Mouse (Mus musculus): ENCODE measurements around the gene 6330409D20Rik.

6330409D20Rik gene

DNA sequence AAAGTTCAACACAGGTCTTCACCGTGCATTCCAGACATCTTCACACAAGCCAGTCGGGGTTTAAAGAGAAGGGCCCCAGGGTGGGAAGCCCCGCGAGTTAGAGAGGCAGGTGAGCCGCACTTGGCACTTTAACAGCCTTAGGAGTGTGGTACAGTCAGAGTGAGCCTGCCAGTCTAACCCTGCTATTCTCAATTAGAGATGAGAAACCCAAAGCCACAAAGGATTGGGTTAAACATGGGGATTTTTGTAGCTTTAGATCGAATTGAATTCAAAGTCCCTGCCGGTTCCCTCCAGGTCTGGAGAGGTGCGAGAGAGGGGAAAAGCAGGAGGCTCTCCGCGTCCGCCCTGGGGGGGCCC is at the start of gene 6330409D20Rik:
Gene 6330409D20Rik (minus strand): TSS at position 101 of the 357 bp plus-strand sequence.
- no peak for DNase-seq (ENCODE audit: low spot score in 2 of 2)

DNA sequence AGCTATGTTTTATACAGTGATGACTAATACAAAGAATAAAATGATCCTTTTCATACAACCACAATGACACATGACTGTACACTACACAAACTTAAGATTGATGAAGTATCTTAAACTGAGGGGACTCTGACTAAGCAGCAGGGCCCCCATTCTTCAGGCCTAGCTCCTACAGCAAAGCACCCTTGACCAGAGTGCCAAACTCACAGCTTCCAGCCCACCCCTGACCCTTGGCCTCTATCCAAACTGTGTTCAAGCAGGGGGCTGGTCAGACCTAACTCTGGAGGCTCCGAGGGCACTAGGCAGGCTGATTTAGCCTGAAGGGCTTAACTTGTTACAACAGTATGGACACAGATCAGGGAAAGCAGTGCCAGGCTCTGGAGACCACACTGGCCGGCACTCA is 47.8 kb upstream of the 6330409D20Rik start:
- no peak for DNase-seq (ENCODE audit: low spot score in 2 of 2)

DNA sequence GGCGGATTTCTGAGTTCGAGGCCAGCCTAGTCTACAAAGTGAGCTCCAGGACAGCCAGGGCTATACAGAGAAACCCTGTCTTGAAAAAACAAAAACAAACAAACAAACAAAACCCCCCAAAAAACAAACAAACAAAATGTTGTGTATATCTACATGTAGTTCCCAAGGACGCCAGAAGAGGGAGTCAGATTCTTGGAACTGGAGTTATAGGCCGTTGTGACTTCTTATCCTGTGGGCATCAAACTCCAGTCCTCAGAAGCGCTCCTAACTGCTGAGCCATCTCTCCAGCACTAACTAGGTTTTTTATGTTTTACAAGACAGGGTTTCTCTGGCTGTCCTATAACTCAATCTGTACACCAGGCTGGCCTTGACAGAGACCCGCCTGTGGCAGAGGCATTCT is 46.4 kb upstream of the 6330409D20Rik start:
- no peak for DNase-seq (ENCODE audit: low spot score in 2 of 2)

DNA sequence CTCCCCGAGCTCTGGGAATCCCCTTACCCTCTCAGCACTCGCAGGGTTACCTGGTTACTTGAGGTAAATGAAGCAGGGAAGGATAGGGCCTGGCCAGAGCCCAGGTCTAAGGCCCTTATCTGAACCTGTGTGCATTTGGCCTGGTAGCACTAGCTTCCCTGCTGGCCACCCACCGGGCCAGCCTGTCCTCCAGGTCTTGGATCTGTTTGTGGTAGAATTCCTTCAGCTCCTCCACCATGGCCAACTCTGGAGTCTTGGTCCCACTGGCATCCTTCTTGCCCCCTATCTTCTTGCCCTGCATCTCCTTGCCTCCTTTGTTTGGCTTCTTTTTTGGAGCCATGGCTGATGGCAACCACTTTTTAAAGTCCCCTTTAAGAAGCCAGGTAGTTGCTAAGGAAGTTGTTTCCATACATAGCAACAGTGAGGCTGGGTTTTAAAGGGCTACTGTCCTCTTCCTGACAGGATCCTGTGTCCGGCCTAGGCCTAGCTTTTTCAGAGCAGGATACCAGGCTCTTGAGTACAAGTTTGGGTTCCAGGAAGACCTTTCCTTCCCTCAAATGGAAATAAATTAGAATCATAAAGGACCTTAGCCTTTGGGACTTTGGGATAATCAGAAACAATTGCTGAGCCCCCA is 43.3 kb upstream of the 6330409D20Rik start, which contains the start of gene Cfap157:
Gene Cfap157 (minus strand): TSS at position 381 of the 634 bp plus-strand sequence.
- DNase-seq (ENCODE audit: low spot score in 2 of 2), result no peak

DNA sequence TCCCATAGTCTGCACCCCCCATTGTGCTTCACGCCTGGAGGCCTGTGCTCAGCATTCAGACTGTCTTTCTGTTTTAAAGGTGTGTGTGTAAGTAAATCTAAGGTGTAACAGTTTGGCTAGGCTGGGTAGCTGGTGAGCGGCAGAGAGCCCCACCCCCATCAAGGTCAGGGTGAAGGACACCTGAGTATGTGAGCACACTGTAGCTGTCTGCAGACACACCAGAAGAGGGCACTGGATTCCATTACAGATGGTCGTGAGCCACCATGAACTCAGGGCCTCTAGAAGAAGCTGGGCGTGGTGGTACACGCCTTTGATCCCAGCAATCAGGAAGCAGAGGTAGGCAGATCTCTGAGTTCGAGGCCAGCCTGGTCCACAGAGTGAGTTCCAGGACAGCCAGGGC is 40.9 kb upstream of the 6330409D20Rik start:
- DNase-seq (ENCODE audit: low spot score in 2 of 2), result no peak

DNA sequence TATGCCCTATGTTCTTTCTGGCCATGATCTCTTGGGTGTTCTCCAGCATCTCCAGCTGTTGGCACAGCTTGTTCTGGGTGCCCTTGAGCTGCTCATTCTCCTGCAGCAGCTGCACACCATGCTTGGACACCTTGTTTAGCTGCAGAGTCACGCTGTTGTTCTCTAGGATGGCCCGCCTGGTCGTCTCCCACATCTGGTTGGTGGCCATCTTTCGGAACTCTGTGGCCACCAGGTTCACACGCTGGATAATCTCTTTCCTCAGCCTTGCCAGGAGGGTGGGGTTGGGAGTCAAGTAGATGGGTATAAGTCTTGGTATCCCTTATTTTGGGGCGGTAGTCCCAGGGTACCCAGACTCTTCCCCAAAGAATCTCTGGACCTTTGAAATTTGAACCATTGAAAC is 38.9 kb upstream of the 6330409D20Rik start:
- DNase-seq (ENCODE audit: low spot score in 2 of 2), result no peak

DNA sequence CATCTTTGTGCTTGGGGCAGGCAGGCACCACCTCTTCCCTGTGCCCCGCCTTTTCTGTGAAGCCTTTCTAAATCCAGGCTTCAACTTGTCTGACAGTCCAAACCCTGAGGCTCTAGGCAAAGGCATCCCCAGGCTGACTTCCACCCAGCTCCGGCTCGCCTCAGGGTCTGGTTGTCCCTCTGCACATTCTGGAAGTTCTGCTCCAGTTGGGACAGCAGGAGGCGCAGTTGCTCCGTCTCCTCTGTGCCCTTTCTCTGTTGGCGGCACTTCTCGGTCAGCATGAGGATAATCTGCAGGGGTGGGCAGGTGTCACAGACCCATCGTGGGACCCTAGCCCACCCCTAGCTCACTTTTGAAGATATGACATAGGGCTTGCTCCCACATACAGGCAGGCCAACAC is 38.3 kb upstream of the 6330409D20Rik start:
- DNase-seq (ENCODE audit: low spot score in 2 of 2), result peak in 1 of 2 experiments; percentile 43

DNA sequence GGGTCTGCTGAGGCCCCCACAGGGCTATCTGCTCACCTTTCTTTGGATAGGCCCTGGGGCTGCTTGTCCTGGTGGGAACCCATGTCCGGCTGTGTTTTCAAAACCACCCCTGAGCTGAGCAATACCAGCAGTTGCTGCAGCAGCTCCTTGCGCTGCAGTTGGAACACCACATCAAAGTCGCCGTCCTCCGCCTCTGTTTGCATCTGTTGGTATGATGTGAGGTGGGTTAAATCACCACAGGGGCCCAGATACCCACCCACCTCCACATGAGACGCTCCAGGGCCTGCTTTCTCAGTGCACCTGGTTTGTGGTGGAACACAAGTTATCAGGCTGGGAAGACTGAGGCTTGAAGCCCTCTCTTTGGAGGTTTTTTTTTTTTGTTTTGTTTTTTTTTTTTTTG is 37.3 kb upstream of the 6330409D20Rik start:
- DNase-seq (ENCODE audit: low spot score in 2 of 2), result no peak

DNA sequence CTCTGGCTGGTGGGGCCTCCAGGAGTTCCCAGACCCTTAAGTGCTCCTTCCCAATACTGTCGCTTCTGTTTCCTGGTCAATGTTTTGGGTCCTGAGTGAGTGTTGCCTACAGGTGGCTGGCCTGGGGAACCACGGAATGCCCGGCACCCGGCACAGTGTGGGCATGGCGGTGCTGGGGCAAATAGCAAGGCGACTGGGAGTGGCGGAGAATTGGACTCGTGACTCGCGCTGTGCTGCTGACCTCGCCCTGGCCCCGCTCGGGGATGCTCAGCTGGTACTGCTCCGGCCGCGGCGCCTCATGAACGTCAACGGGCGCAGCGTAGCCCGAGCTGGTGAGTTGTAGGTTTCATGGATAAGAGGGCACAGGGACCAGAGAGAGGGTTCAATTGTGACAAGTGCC is 35.4 kb upstream of the 6330409D20Rik start:
- DNase-seq (ENCODE audit: low spot score in 2 of 2), result no peak

DNA sequence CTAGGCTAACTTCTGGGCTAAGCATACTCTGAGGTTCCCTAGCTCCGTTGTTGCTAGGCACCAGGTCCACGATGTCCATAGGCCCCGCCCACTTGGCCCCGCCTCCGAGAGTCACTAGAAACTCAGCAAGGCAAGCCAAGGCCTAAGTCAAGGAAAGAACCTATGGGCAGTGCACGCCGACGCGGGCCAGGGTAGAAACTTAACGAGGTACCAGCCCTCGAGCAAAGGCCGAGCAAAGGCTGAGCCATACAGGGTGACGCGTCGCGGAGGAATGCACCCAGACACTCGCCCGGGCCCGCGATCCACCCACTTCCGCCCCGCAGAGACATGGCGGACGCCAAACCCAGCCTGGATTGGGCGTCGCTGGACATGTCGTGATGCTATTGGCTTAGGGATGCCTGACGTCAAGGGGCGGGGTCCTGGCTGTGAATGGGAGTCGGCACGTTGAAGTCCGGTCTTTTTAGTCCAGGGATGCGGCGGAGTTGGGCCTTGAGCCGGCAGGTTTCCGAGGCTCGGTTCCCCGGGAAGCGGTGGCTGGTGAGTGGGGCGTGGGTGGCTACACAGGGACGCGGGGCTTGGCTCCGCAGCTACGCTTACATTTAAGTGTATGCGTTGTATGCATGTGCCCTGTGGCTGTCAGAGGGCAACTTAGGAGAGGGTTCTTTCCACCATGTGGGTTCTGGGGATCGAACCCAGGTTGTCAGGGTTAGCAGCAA is 34.7 kb upstream of the 6330409D20Rik start, which contains the start of the genes Ttc16 and Ptrh1:
Gene Ttc16 (minus strand): TSS at position 275 of the 716 bp plus-strand sequence.
Gene Ptrh1 (plus strand): TSS at position 428 of the 716 bp plus-strand sequence.
- peak; percentile 93 to 95 for DNase-seq (ENCODE audit: low spot score in 2 of 2)

DNA sequence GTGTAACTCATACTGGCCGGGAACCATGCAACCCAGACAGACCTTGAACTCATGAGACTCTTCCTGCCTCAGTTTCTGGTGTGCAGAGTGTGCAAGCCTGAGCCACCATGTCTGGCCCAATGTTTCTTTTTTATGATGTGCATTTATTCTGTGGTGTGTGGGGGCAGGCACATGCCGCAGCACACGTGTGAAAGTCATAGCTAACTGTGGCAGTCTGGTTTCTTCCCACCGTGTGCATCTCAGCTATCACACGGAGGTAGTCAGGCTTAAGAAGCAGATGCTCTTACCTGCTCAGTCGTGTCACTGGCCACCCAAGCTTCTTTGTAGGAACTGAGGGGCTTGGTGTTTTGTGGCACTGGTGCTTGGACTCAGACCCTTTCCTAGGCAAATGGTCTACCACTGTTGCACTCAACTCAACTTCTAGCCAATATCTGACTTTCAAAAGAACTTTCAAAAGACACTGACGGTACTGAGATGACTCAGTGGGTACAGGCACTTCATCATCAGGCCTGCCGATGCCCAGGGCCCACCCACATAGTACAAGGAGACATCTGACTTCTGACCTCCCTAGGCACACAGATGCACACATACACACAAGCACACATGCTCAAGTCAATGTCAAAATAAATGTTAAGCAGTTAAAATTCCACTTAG is 31.9 kb upstream of the 6330409D20Rik start:
- no peak for DNase-seq (ENCODE audit: low spot score in 2 of 2)

DNA sequence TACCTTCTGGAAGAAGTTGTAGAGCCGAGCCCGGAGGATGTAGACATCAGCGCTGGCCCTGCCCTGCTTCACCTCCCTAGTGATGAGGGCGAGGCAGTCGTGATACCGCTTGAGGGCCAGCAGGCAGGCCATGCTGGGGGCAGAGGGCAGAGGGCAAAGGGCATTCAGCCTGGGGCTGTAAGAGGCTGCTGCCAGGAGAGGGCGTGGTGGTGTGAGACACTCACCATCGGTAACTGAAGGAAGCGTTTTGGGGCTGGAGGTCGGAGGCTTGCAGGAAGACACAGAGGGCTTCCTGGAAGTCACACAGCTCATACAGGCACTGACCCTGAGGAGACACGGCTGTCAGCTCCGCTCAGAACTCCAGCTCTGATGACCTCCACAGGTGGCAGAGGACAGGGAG is 31.1 kb upstream of the 6330409D20Rik start:
- DNase-seq (ENCODE audit: low spot score in 2 of 2), result no peak

DNA sequence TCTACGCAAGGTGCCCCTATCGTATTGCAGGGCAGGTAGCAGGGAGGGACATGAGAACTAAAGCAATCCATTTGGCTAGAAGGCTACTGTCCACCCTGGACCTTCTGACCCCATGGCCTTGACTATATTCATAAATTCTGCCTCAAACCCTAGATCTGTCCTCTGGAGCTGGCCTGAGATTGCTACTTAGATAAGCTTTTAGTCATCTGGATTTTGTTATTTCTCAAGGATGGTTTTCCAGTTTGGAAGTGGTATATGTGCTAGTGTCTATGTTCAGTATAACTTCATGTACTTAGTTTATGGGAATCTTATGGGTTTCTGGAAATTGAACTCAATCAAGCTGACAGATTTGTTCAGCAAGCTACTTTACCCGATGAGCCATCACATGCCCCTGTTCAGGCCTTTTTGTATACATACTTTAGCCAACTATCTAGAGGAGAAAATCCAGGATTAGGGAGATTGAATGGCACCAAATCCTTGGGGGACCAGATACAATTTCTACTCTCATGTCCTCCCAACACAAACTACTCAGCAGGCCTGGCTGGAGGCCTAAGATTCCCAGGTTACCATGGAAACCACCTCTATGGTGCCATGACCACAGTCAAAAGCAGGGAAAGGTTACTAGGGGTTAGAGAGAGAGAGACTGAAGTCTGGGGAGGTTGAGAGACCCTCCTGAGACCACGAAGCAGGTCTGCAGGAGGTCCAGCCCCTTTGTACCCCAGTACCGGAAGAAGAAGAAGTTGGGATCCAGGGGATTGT is 28.7 kb upstream of the 6330409D20Rik start:
- no peak for DNase-seq (ENCODE audit: low spot score in 2 of 2)

DNA sequence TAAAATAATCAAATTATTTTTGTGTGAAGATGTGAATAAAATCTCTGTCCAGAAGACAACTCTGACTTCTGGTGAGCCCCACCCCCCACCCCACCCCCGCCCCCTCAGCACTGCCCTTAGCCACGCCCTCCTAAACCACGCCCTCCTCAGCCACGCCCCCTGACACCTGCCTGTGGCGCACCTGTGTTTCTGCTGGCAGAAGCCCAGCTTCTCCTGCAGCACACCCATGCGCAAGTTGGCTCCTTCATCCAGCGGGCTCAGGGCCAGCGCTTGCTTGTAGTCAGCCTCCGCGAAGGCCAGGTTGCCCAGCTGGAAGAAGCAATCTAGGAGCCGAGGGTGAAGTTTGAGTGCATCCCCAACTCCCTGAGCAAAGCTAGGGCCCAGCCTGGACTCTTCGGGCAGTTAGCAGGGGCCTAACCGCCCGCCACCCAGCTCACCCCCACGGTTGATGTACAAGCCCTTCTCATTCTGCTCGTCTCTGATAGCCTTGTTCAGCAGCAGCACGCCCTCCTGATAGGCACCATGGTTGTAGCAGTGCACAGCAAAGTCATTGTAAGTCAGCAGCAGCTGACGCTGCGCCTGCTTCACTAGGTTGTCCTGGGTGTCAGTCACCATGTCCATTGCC is 28.0 kb upstream of the 6330409D20Rik start:
- DNase-seq (ENCODE audit: low spot score in 2 of 2), result no peak

DNA sequence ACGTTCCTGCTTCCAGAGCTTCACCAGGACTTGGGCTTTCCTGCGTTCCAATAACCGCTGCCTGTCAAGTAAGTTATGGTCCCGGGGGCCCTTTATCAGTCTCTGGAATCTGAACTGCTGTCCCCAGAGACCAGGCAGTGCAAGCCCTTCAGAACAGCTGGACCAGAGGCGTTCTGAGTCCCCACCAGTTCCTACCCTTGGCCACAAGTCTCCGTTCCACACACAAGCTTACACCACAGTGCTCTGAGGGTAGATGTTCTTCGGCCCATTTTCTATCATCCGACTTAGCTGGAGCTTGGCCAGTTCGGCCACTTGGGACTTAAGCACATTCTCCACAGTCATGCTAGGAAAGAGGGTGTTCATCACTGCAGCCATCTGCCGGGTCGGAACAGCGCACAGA is 26.4 kb upstream of the 6330409D20Rik start:
- DNase-seq (ENCODE audit: low spot score in 2 of 2), result no peak

DNA sequence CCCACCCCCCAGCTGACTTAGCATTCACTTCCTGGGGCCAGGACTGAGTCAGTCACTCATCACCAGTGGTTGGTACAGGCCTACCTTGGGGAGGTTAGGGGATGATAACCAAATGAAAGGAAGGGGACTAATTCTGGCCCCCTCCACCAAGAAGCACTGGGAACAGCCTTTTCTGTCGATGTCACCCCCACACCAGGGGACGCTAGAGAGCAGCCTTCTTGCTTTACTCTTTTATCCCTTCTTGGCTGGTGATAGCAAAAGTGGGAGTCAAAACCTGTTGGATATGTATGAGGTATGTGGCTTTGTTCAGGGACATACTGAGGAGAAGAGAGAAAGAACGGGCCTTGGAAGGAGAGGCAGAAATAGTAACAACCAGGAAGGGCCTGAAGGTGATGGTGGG is 22.5 kb upstream of the 6330409D20Rik start:
- no peak for DNase-seq (ENCODE audit: low spot score in 2 of 2)

DNA sequence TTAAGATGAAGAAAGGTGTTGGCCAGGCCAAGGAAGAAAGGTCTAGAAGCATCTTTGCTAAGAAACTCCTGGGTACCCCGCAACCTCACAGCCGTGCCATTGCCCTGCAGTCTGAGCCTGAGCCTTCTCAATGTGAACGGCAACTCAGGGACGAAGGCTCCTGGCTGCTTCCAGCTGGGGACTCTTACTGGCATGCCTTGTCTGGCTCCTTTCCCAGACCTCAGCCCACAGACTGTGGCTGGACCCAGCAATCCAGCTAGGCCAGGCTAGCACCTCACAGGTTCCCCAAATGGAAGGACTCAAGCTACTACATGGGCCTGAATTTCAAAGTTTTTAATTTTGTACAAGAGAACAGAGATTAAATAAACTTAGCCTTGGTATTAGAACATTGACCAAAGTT is 21.0 kb upstream of the 6330409D20Rik start:
- no peak for DNase-seq (ENCODE audit: low spot score in 2 of 2)

DNA sequence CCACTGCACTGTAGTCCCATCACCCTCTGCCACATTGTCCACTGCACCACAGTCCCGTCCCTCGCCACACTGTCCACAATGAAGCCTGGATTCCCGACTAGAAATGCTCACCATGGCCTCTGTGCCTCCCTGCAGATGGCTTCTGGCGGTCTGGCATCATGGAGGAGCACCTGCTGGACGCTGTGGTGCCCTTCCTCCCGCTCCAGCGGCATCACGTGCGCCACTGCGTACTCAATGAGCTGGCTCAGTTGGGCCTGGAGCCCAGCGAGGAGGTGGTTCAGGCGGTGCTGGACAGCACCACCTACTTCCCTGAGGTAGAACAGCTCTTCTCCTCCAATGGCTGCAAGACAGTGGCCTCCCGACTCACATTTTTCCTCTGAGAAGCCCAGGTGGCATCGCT is 20.5 kb upstream of the 6330409D20Rik start:
- DNase-seq (ENCODE audit: low spot score in 2 of 2), result no peak

DNA sequence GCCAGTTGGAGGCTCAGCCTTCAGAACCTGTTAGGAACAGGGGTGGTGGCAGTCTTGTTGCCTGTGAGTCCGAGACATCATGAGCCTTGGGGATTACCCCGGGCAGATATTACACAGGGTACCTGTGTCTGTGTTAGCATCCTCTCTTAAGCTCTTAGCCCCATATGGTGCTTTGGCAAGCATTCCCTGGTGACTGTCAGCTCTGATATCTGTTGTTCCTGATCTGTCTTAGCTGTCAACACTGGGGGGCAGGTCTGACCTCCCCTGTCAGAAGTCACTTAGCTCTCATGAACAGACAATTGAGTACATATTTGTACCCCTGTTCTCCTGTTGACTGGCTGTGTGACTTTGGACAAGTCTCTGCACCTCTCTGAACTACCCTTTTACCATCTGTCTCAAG is 18.2 kb upstream of the 6330409D20Rik start:
- no peak for DNase-seq (ENCODE audit: low spot score in 2 of 2)

DNA sequence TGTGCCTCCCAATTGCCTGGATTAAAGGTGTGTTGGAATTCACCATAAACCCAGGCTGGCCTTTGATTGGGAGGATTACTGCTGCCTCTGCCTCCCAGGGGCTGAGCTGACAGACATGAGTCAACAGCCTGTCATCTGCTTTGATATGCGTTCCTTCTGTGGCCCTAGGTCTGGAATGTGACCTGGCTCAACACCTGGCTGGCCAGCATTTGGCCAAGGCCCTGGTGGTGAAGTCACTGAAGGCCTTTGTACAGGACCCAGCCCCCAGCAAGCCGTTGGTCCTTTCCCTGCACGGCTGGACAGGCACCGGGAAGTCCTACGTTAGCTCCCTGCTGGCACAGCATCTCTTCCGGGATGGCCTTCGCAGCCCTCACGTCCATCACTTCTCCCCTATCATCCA is 17.7 kb upstream of the 6330409D20Rik start:
- DNase-seq (ENCODE audit: low spot score in 2 of 2), result no peak

DNA sequence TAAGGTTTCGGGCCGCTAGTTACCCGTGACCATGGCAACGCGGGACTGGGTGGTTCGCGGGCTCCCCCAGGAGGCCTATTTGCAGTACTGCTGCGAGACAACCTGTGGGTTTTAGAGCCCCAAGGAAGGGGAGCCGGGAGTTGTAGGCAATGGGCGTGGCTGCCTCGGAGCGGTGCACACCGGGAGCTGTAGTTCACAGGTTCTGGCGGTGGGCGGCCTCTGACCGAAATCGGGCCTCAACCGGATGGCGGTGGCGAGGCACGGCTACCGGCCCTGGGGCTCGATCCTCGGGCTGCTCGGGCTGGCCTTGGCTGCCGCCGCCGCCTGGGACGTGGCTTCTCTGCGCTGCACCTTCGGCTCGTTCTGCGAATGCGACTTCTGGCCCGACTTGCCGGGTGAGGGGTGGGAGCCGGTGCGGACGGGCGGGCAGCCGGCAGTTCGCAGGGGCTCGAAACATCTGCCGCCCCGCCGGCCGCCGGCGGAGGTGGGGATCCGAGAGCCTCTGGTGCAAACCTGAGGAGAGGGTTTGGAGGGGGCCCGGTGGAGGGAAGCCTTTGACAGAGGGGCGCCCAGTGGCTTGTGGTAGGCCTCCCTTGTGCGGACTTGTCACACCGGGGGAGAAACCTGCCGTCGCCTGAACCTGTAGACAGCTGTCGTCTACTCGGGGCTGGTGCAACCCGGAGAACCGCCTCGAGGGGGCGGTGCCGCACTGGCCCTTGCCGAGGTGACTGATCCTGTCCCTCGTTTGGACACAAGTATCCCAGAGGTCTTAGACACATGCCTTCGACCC is 16.4 kb upstream of the 6330409D20Rik start, which contains the start of gene Tor2a:
Gene Tor2a (plus strand): TSS at position 179 of the 790 bp plus-strand sequence.
- DNase-seq (ENCODE audit: low spot score in 2 of 2), result peak; percentile 95 to 96
